Mouse (Mus musculus): Measurements from ENCODE around the gene Ralgds. TPM values are rescaled to one million over a fixed set of nuclear protein-coding genes. Genes with fewer than 3 reads are reported as not detected.
A peak's percentile ranks its signal among the peaks of the same experiment; 100 is the strongest.

The Ralgds gene
- polyA plus RNA-seq, 1 experiment from 2014 or later: 21.2 TPM

- H3K4me3 ChIP-seq (ENCODE audit: low read length): no peak overlapping the region
- ATAC-seq (replicated peaks; ENCODE audit: extremely low read depth, insufficient read depth, low FRiP score): no peak
- no peaks in the 10 kb centered on the region for H3K27me3 ChIP-seq (ENCODE audit: control insufficient read depth, insufficient read depth, low read length)
- H3K27ac ChIP-seq (ENCODE audit: low read length): no peak overlapping the region
- H3K36me3 ChIP-seq (ENCODE audit: control insufficient read depth, insufficient read depth): peaks cover 24% of the 10 kb centered on the region
- no peaks in the 10 kb centered on the region for H3K4me1 ChIP-seq (ENCODE audit: control insufficient read depth, insufficient read depth, low read length)
- no peaks in the 10 kb centered on the region for H3K9me3 ChIP-seq (replicated peaks; ENCODE audit: control insufficient read depth, low read length)
- no peak overlapping the region for H3K4me2 ChIP-seq (ENCODE audit: low read depth, low read length)
- H3K9ac ChIP-seq (ENCODE audit: low read length): no peak overlapping the region
Observed at GRCm38 (mm10) chr2:28563830-28564229, 50.9 kb downstream of the Ralgds start.

DNA sequence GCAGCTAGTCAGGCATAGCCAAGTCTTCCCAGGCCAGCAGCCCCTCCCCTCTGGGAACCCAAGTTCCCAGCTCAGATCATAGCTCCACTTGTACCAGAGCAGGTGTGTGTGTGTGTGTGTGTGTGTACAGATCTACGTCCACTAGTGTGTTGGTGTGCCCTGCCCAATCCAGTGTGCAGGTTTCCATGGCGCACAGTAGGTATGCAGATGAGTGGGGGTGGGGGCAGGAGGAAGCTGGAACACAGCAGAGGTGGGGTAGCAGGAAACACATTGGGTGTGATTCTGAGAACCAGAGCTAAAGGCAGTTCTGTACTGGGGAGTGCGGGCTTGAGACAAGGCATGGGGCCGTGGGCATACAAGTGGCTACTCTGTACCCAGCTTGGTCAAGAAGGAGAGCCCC lies 51.5 kb downstream of the Ralgds start:
- Histone ChIP-seq H3K9ac (ENCODE audit: low read length) (no peak overlapping the region), H3K36me3 (ENCODE audit: control insufficient read depth, insufficient read depth) (peaks cover 27% of the 10 kb centered on the region), H3K27me3 (ENCODE audit: control insufficient read depth, insufficient read depth, low read length) (no peaks in the 10 kb centered on the region), H3K4me3 (ENCODE audit: low read length) (no peak overlapping the region), H3K4me2 (ENCODE audit: low read depth, low read length) (no peak overlapping the region), H3K9me3 (replicated peaks; ENCODE audit: control insufficient read depth, low read length) (no peaks in the 10 kb centered on the region), H3K27ac (ENCODE audit: low read length) (no peak overlapping the region), H3K4me1 (ENCODE audit: control insufficient read depth, insufficient read depth, low read length) (no peaks in the 10 kb centered on the region)
- no peak for ATAC-seq (replicated peaks; ENCODE audit: extremely low read depth, insufficient read depth, low FRiP score)
- WGBS: 88% methylated on average over 4 of the region's 4 CpGs

GRCm38 (mm10) chr2:28566545-28566944 lies 53.6 kb downstream of the Ralgds start:
- H3K4me2 ChIP-seq (ENCODE audit: low read depth, low read length): no peak overlapping the region
- no peaks in the 10 kb centered on the region for H3K27me3 ChIP-seq (ENCODE audit: control insufficient read depth, insufficient read depth, low read length)
- WGBS: 68% methylated on average over 5 of the region's 5 CpGs
- H3K36me3 ChIP-seq (ENCODE audit: control insufficient read depth, insufficient read depth): peaks cover 34% of the 10 kb centered on the region
- H3K9me3 ChIP-seq (replicated peaks; ENCODE audit: control insufficient read depth, low read length): no peaks in the 10 kb centered on the region
- peak; percentile 37; the same call in 1 of the 2 replicates for ATAC-seq (replicated peaks; ENCODE audit: extremely low read depth, insufficient read depth, low FRiP score)
- H3K4me1 ChIP-seq (ENCODE audit: control insufficient read depth, insufficient read depth, low read length): no peaks in the 10 kb centered on the region
- H3K4me3 ChIP-seq (ENCODE audit: low read length): no peak overlapping the region
- H3K27ac ChIP-seq (ENCODE audit: low read length): no peak overlapping the region
- no peak overlapping the region for H3K9ac ChIP-seq (ENCODE audit: low read length)

- Histone ChIP-seq H3K27ac (ENCODE audit: low read length) (no peak overlapping the region), H3K4me3 (ENCODE audit: low read length) (no peak overlapping the region), H3K4me1 (ENCODE audit: control insufficient read depth, insufficient read depth, low read length) (no peaks in the 10 kb centered on the region), H3K4me2 (ENCODE audit: low read depth, low read length) (no peak overlapping the region), H3K27me3 (ENCODE audit: control insufficient read depth, insufficient read depth, low read length) (no peaks in the 10 kb centered on the region), H3K9ac (ENCODE audit: low read length) (no peak overlapping the region), H3K36me3 (ENCODE audit: control insufficient read depth, insufficient read depth) (peaks cover 60% of the 10 kb centered on the region), H3K9me3 (replicated peaks; ENCODE audit: control insufficient read depth, low read length) (no peaks in the 10 kb centered on the region)
- ATAC-seq (replicated peaks; ENCODE audit: extremely low read depth, insufficient read depth, low FRiP score): no peak
- 64% methylated on average over 2 of the region's 3 CpGs for WGBS
Observed at GRCm38 (mm10) chr2:28569903-28570302, 57.0 kb downstream of the Ralgds start.

DNA sequence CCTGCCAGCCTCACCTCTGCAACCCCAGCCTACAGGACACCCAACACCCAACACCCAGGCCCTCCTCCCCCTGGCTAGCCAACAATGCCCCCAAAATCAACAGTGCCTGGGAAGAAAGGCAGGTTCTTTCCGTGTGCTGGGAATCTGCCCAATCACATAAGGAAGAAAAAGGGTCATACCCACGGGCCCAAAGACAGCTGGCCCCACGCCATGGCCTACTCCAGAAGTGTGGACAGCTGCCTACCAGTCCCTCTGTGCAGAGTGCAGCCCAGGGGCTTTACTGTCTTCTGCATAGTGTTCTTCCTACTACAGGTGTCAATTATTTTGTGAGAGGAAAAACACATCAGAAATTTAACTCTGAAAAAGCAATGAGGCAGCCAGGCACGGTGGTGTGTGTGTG lies 62.4 kb downstream of the Ralgds start:
- H3K4me2 ChIP-seq (ENCODE audit: low read depth, low read length): no peak overlapping the region
- no peak overlapping the region for H3K9ac ChIP-seq (ENCODE audit: low read length)
- ATAC-seq (replicated peaks; ENCODE audit: extremely low read depth, insufficient read depth, low FRiP score): no peak
- 66% methylated on average over 4 of the region's 4 CpGs for WGBS
- no peaks in the 10 kb centered on the region for H3K9me3 ChIP-seq (replicated peaks; ENCODE audit: control insufficient read depth, low read length)
- no peak overlapping the region for H3K27ac ChIP-seq (ENCODE audit: low read length)
- H3K27me3 ChIP-seq (ENCODE audit: control insufficient read depth, insufficient read depth, low read length): no peaks in the 10 kb centered on the region
- H3K4me1 ChIP-seq (ENCODE audit: control insufficient read depth, insufficient read depth, low read length): no peaks in the 10 kb centered on the region
- peaks cover 57% of the 10 kb centered on the region for H3K36me3 ChIP-seq (ENCODE audit: control insufficient read depth, insufficient read depth)
- H3K4me3 ChIP-seq (ENCODE audit: low read length): no peak overlapping the region

DNA sequence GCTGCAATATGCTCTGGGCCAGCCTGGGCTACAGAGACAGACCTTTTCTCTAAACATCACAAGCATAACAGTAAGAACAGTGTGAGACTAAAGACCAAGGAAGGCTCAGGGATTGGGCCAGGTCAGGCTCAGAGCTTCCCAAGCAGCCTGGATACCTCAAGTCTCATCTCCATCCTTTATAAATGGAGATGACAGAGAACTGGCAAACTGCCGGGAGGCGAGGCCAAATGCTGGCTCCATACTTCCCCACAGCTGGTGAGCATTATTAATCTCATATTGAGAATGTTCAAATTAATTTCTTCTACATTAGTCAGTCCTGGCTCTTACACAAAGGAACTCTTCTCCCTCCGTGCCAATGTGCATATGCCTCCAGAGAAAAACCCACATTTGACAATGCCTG lies 63.9 kb downstream of the Ralgds start:
- H3K9me3 ChIP-seq (replicated peaks; ENCODE audit: control insufficient read depth, low read length): no peaks in the 10 kb centered on the region
- peaks cover 49% of the 10 kb centered on the region for H3K36me3 ChIP-seq (ENCODE audit: control insufficient read depth, insufficient read depth)
- peaks cover 2% of the 10 kb centered on the region for H3K4me1 ChIP-seq (ENCODE audit: control insufficient read depth, insufficient read depth, low read length)
- H3K4me2 ChIP-seq (ENCODE audit: low read depth, low read length): no peak overlapping the region
- WGBS: 77% methylated on average over 3 of the region's 3 CpGs
- no peak for ATAC-seq (replicated peaks; ENCODE audit: extremely low read depth, insufficient read depth, low FRiP score)
- H3K4me3 ChIP-seq (ENCODE audit: low read length): no peak overlapping the region
- no peak overlapping the region for H3K27ac ChIP-seq (ENCODE audit: low read length)
- no peaks in the 10 kb centered on the region for H3K27me3 ChIP-seq (ENCODE audit: control insufficient read depth, insufficient read depth, low read length)
- no peak overlapping the region for H3K9ac ChIP-seq (ENCODE audit: low read length)

DNA sequence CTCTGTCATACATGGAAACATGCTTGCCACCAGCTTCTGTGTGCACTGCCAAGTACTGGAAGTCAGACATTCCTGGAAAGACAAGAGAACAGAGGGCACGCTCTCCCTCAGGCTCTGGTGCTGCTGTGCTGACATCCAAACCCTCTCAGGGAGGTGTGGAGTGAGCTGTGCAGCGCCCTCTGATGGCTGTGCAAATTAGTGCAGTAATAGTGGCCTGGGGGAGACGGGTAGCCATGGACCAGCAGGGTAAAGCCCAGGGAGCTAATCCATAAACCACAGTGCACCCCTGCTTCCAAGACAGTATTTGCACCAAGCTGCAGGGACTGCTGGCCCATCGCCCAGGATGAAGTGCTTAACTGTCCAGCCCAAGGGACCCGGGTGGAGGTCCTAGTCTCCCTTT lies 65.1 kb downstream of the Ralgds start:
- ATAC-seq (replicated peaks; ENCODE audit: extremely low read depth, insufficient read depth, low FRiP score): no peak
- Histone ChIP-seq H3K4me3 (ENCODE audit: low read length) (no peak overlapping the region), H3K9me3 (replicated peaks; ENCODE audit: control insufficient read depth, low read length) (no peaks in the 10 kb centered on the region), H3K4me2 (ENCODE audit: low read depth, low read length) (no peak overlapping the region), H3K27ac (ENCODE audit: low read length) (no peak overlapping the region), H3K27me3 (ENCODE audit: control insufficient read depth, insufficient read depth, low read length) (no peaks in the 10 kb centered on the region), H3K9ac (ENCODE audit: low read length) (no peak overlapping the region), H3K36me3 (ENCODE audit: control insufficient read depth, insufficient read depth) (peaks cover 37% of the 10 kb centered on the region), H3K4me1 (ENCODE audit: control insufficient read depth, insufficient read depth, low read length) (peaks cover 4% of the 10 kb centered on the region)
- 58% methylated on average over 5 of the region's 5 CpGs for WGBS

DNA sequence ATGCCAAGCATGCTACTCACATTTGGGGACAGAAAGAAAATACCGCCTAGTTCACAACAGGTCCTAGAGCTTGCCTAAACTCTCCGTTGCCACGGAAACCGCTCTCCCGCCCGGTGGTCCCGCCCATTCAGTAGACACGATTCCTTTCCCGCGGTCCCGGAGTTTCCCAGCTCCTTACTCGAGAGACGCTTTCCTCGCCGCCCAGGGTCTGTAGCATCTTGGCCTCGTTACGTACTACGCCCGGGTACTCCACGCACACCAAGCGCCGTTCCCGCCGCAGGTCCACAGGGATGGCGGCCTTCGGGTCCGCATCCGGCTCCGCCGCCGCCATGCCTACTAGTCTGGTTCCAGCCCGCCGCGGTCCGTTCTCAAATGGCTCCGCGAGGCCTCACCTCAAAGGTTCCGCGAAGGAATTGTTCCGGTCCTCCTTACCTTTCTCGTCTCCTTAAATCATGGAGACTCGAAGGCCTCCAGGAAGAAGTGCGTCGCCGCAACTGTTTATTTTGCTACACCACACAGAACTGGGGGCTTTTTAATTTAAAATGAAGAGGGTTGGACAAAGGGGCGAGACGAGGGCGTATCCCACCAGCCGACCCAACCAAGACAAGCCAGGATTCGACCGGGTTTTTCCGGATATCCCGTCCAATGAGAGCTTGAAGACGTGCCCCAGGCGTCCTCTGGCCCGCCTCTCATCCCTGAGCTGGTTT lies 69.9 kb downstream of the Ralgds start:
- no peaks in the 10 kb centered on the region for H3K27me3 ChIP-seq (ENCODE audit: control insufficient read depth, insufficient read depth, low read length)
- peak overlapping the region; percentile 86 for H3K9ac ChIP-seq (ENCODE audit: low read length)
- peaks cover 7% of the 10 kb centered on the region for H3K4me1 ChIP-seq (ENCODE audit: control insufficient read depth, insufficient read depth, low read length)
- H3K9me3 ChIP-seq (replicated peaks; ENCODE audit: control insufficient read depth, low read length): no peaks in the 10 kb centered on the region
- H3K27ac ChIP-seq (ENCODE audit: low read length): peak overlapping the region; percentile 92
- peak; percentile 94 for ATAC-seq (replicated peaks; ENCODE audit: extremely low read depth, insufficient read depth, low FRiP score)
- WGBS: under 1% methylated on average over 56 of the region's 56 CpGs
- H3K4me3 ChIP-seq (ENCODE audit: low read length): peak overlapping the region; percentile 87
- peaks cover 5% of the 10 kb centered on the region for H3K36me3 ChIP-seq (ENCODE audit: control insufficient read depth, insufficient read depth)
- peak overlapping the region; percentile 81 for H3K4me2 ChIP-seq (ENCODE audit: low read depth, low read length)

- peak within 1 kb of the TSS; percentile 86 for H3K9ac ChIP-seq (ENCODE audit: low read length)
- H3K9me3 ChIP-seq (replicated peaks; ENCODE audit: control insufficient read depth, low read length): no peaks in the 10 kb centered on the region
- peak within 1 kb of the TSS; percentile 87 for H3K4me3 ChIP-seq (ENCODE audit: low read length)
- peak within 1 kb of the TSS; percentile 92 for H3K27ac ChIP-seq (ENCODE audit: low read length)
- H3K36me3 ChIP-seq (ENCODE audit: control insufficient read depth, insufficient read depth): peaks cover 5% of the 10 kb centered on the region
- WGBS: 69% methylated on average over 9 of the region's 9 CpGs
- peak within 1 kb of the TSS; percentile 81 for H3K4me2 ChIP-seq (ENCODE audit: low read depth, low read length)
- H3K4me1 ChIP-seq (ENCODE audit: control insufficient read depth, insufficient read depth, low read length): peaks cover 7% of the 10 kb centered on the region
- no peak for ATAC-seq (replicated peaks; ENCODE audit: extremely low read depth, insufficient read depth, low FRiP score)
- H3K27me3 ChIP-seq (ENCODE audit: control insufficient read depth, insufficient read depth, low read length): no peaks in the 10 kb centered on the region
Observed at GRCm38 (mm10) chr2:28583651-28584050, 70.7 kb downstream of the Ralgds start, which contains the start of gene Gtf3c5. Gene Gtf3c5 (minus strand): TSS chr2:28583751.
